Mouse (Mus musculus) forebrain, postnatal 0 days (tissue): ENCODE results near the gene Smarce1. TPM values are rescaled to one million over a fixed set of nuclear protein-coding genes. Genes with fewer than 3 reads are reported as not detected.

Experiments
- ATAC-seq: fragments of 200-750 bp; cut with Nextera tagmentation; 2 replicates; pipeline ENCODE4 v1.8.0; 2017; ENCODE audit warnings: mild to moderate bottlenecking, moderate library complexity
- DNase-seq: peaks from one replicate; pipeline ENCODE4 v3.0.0-alpha.2; 2015
- H3K27ac ChIP-seq: fragments of 300-500 bp; sonication (generic); 2 replicates; pipeline ENCODE4 v1.5.1; 2014; ENCODE audit warnings: low read depth, mild to moderate bottlenecking, antibody characterized with exemption, low read length, moderate library complexity, mixed read lengths
- H3K27me3 ChIP-seq: fragments of 300-500 bp; sonication (generic); 2 replicates; pipeline ENCODE4 v1.6.1; 2014; ENCODE audit warnings: mild to moderate bottlenecking, low read length, mixed read lengths; ENCODE audit not compliant: insufficient read depth
- H3K36me3 ChIP-seq: fragments of 300-500 bp; sonication (generic); 2 replicates; pipeline ENCODE4 v1.6.1; 2014; ENCODE audit warnings: mild to moderate bottlenecking, moderate library complexity; ENCODE audit not compliant: insufficient read depth
- H3K4me1 ChIP-seq: fragments of 300-500 bp; sonication (generic); 2 replicates; pipeline ENCODE4 v1.6.1; 2014; ENCODE audit warnings: antibody characterized with exemption; ENCODE audit not compliant: insufficient read depth
- H3K4me2 ChIP-seq: fragments of 300-500 bp; sonication (generic); 2 replicates; pipeline ENCODE4 v1.6.1; 2014; ENCODE audit warnings: low read depth, mild to moderate bottlenecking, moderate library complexity
- H3K4me3 ChIP-seq: fragments of 300-500 bp; sonication (generic); 2 replicates; pipeline ENCODE4 v1.5.1; 2014; ENCODE audit warnings: low read depth, low read length, mixed read lengths
- H3K9ac ChIP-seq: fragments of 300-500 bp; sonication (generic); 2 replicates; pipeline ENCODE4 v1.6.1; 2014; ENCODE audit warnings: mild to moderate bottlenecking
- H3K9me3 ChIP-seq: fragments of 300-500 bp; sonication (generic); 2 replicates; pipeline ENCODE4 v1.6.1; 2016; ENCODE audit warnings: low read length
- CTCF ChIP-seq: sonication (generic); IDR thresholded peaks from 2 replicates; pipeline ENCODE4 v1.5.1; 2016; ENCODE audit warnings: antibody characterized with exemption, control low read depth, low read depth
- WGBS: fragments of 180-500 bp; shearing (Covaris S2); extraction: QIAGEN DNeasy Blood & Tissue Kit; methylation state at CpG from one replicate; pipeline ENCODE4 v1.1.7; 2014; 5-methylcytosine and 5-hydroxymethylcytosine counted together
- polyA plus RNA-seq: library from polyadenylated mRNA; unstranded; fragments of >200 nt; fragmentation: Nextera tagmentation; extraction: Ambion mirVana; gene quantifications from 2 replicates; pipeline ENCODE4 v1.2.1, GENCODE M21; 2015
- total RNA-seq: library from RNA; depleted of rRNA; stranded (reverse); fragments of >200 nt; gene quantifications from 2 replicates; pipeline ENCODE4 v1.2.3, GENCODE M21; 2014

Gene Smarce1
- total and polyA plus RNA-seq, 2 experiments from 2014 or later: 156 to 228 TPM

- ATAC-seq (no peak), DNase-seq (no peak)
- 70% methylated on average over 2 of the region's 2 CpGs for WGBS
- no peaks in the 10 kb centered on the region for H3K4me1 ChIP-seq
- H3K36me3 ChIP-seq: peaks cover 67% of the 10 kb centered on the region
- no peak for TF ChIP-seq CTCF
- H3K27me3 ChIP-seq: no peaks in the 10 kb centered on the region
- no peaks in the 10 kb centered on the region for H3K9me3 ChIP-seq
- no peak overlapping the region for H3K9ac ChIP-seq
- no peak overlapping the region for H3K4me2 ChIP-seq
- H3K27ac ChIP-seq: no peak overlapping the region
- no peak overlapping the region for H3K4me3 ChIP-seq
Measured at GRCm38 (mm10) chr11:99211964-99212363, 18.9 kb downstream of the Smarce1 start.

- no peak overlapping the region for H3K27ac ChIP-seq
- WGBS: 75% methylated on average over 8 of the region's 8 CpGs
- H3K27me3 ChIP-seq: no peaks in the 10 kb centered on the region
- H3K4me3 ChIP-seq: no peak overlapping the region
- H3K4me1 ChIP-seq: no peaks in the 10 kb centered on the region
- H3K36me3 ChIP-seq: peaks cover 38% of the 10 kb centered on the region
- H3K9ac ChIP-seq: no peak overlapping the region
- H3K9me3 ChIP-seq: no peaks in the 10 kb centered on the region
- ATAC-seq (peak; percentile 23; the same call in 1 of the 2 replicates), DNase-seq (no peak)
- no peak for TF ChIP-seq CTCF
- H3K4me2 ChIP-seq: no peak overlapping the region
Measured at GRCm38 (mm10) chr11:99208105-99208669, 22.6 kb downstream of the Smarce1 start.

- WGBS: 24% methylated on average over 2 of the region's 2 CpGs
- ATAC-seq (no peak), DNase-seq (no peak)
- Histone ChIP-seq H3K9ac (no peak overlapping the region), H3K4me1 (no peaks in the 10 kb centered on the region), H3K4me3 (no peak overlapping the region), H3K27ac (no peak overlapping the region), H3K9me3 (no peaks in the 10 kb centered on the region), H3K27me3 (no peaks in the 10 kb centered on the region), H3K36me3 (peaks cover 31% of the 10 kb centered on the region), H3K4me2 (no peak overlapping the region)
- TF ChIP-seq CTCF: no peak
Measured at GRCm38 (mm10) chr11:99207449-99207848, 23.4 kb downstream of the Smarce1 start.

GRCm38 (mm10) chr11:99206954-99207353 lies 23.9 kb downstream of the Smarce1 start:
- Histone ChIP-seq H3K27ac (no peak overlapping the region), H3K27me3 (no peaks in the 10 kb centered on the region), H3K9ac (no peak overlapping the region), H3K36me3 (peaks cover 26% of the 10 kb centered on the region), H3K4me3 (no peak overlapping the region), H3K4me2 (no peak overlapping the region), H3K4me1 (no peaks in the 10 kb centered on the region), H3K9me3 (no peaks in the 10 kb centered on the region)
- TF ChIP-seq CTCF: peak; percentile 60
- WGBS: 34% methylated on average over 2 of the region's 2 CpGs
- DNase-seq (peak; percentile 47), ATAC-seq (peak; percentile 43)

DNA sequence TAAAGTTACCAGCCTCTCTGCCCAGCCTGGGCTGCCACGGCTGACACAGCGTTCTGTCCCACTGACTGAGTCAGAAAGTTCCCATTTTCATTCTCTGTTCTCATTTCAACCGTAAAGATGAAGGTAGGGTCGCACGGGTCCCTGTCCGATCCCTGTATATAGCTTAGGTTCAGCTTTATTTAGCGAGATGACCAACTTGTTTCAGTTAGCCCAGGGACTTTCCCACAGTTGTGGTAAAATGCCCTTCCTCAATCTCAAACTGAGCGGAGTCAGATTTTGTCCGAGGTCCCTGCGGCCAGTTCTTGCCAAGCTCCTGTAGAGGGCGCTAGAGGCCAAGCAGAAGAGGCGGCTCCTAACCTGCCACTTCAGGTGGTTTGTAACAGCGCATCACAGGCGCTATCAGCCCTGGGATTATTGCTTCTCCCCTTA lies 41.6 kb downstream of the Smarce1 start:
- Histone ChIP-seq H3K36me3 (no peaks in the 10 kb centered on the region), H3K4me1 (no peaks in the 10 kb centered on the region), H3K4me3 (no peak overlapping the region), H3K9me3 (no peaks in the 10 kb centered on the region), H3K27ac (no peak overlapping the region), H3K9ac (no peak overlapping the region), H3K27me3 (peaks cover 3% of the 10 kb centered on the region; the same call in 1 of the 2 replicates), H3K4me2 (no peak overlapping the region)
- DNase-seq (peak; percentile 55), ATAC-seq (no peak)
- TF ChIP-seq CTCF: peak; percentile 79
- 22% methylated on average over 14 of the region's 14 CpGs for WGBS

GRCm38 (mm10) chr11:99187348-99187747 lies 43.5 kb downstream of the Smarce1 start:
- Histone ChIP-seq H3K9ac (no peak overlapping the region), H3K27me3 (peaks cover 3% of the 10 kb centered on the region; the same call in 1 of the 2 replicates), H3K4me3 (no peak overlapping the region), H3K36me3 (no peaks in the 10 kb centered on the region), H3K4me2 (no peak overlapping the region), H3K9me3 (no peaks in the 10 kb centered on the region), H3K4me1 (no peaks in the 10 kb centered on the region), H3K27ac (no peak overlapping the region)
- DNase-seq (no peak), ATAC-seq (no peak)
- WGBS: 93% methylated on average over 4 of the region's 4 CpGs
- TF ChIP-seq CTCF: no peak

DNA sequence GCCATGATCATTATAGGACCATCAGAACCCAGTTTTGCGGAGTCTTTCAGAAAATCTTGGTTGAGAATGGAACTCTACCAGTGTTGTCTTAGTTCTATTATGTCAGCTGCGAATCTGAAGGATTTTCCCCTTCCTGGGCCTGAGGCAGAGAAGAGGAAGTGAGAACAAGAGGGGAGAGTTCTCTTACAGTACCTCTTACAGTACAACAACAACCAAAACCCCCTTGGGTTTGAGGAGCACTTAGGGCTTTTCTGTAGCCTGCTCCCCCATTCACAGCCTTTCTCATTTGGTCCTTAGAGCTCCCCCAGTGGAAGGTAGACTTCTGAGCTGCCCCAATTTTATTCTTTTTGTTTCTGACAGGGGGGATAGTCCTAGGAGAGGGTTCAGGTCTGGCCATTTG lies 44.0 kb downstream of the Smarce1 start:
- Histone ChIP-seq H3K4me2 (no peak overlapping the region), H3K9ac (no peak overlapping the region), H3K4me1 (no peaks in the 10 kb centered on the region), H3K9me3 (no peaks in the 10 kb centered on the region), H3K4me3 (no peak overlapping the region), H3K36me3 (no peaks in the 10 kb centered on the region), H3K27me3 (peaks cover 3% of the 10 kb centered on the region; the same call in 1 of the 2 replicates), H3K27ac (no peak overlapping the region)
- no peak for DNase-seq
- ATAC-seq: no peak
- 71% methylated on average over 2 of the region's 2 CpGs for WGBS
- TF ChIP-seq CTCF: no peak
